Mouse (Mus musculus) adrenal gland, postnatal 10 days (tissue): Measurements from ENCODE around the gene Gpx7. TPM values are rescaled to one million over a fixed set of nuclear protein-coding genes. Genes with fewer than 3 reads are reported as not detected.

Source experiments
- total RNA-seq, 2 experiments: library from RNA; stranded (reverse); gene quantifications; 2 replicates each; pipeline ENCODE4 v1.2.3; 2021

The Gpx7 gene
- total RNA-seq, 2 experiments from 2014 or later: 18.2 to 20.5 TPM

Other genes starting within 250 kb of the Gpx7 start
- 10 to 100 TPM; 29.1 to 33.8 TPM for gene Echdc2, start 241.5 kb downstream of the Gpx7 start, total RNA-seq
- 1 to 10 TPM in 1 of 2 experiments, under 1 TPM in 1; 0.91 to 1.2 TPM for gene Zyg11a, start 188.9 kb downstream of the Gpx7 start, total RNA-seq
- 10 to 100 TPM; 29.5 to 35.4 TPM for gene Zyg11b, start 105.9 kb downstream of the Gpx7 start, total RNA-seq
- gene Coa7, start 78.8 kb downstream of the Gpx7 start, total RNA-seq: 10 to 100 TPM; 56.1 to 61.8 TPM
- gene Shisal2a, start 23.6 kb downstream of the Gpx7 start, total RNA-seq: 1 to 10 TPM; 2.7 to 5.9 TPM
- gene Tut4, start 52.5 kb upstream of the Gpx7 start, total RNA-seq: 10 to 100 TPM; 37.9 to 52.2 TPM
- gene Prpf38a, start 172.4 kb upstream of the Gpx7 start, total RNA-seq: 10 to 100 TPM; 35.0 to 36.3 TPM
- gene Orc1, start 172.5 kb upstream of the Gpx7 start, total RNA-seq: 1 to 10 TPM; 1.7 to 2.2 TPM
- gene Cc2d1b, start 213.0 kb upstream of the Gpx7 start, total RNA-seq: 10 to 100 TPM; 28.4 to 38.6 TPM